Mouse (Mus musculus) lung, embryonic 14.5 days (tissue): ENCODE measurements at regions not wholly inside any gene's neighbourhood (a gene's known extent, or its start where the extent isn't known, plus 50 kb on each side); places are given as distances from the start of the nearest gene placed in this dataset.

Experiments
- ATAC-seq: fragments of 200-750 bp; cut with Nextera tagmentation; 2 replicates; pipeline ENCODE4 v1.8.0; 2017; ENCODE audit warnings: mild to moderate bottlenecking, moderate TSS enrichment, moderate library complexity; ENCODE audit not compliant: insufficient read depth
- DNase-seq: peaks from one replicate; pipeline ENCODE4 v3.0.0-alpha.2; 2015
- H3K27ac ChIP-seq: fragments of 300-500 bp; sonication (generic); 2 replicates; pipeline ENCODE4 v1.5.1; 2014; ENCODE audit warnings: low read depth, mild to moderate bottlenecking, moderate library complexity
- H3K27me3 ChIP-seq: fragments of 300-500 bp; sonication (generic); 2 replicates; pipeline ENCODE4 v1.6.1; 2014; ENCODE audit warnings: low read length, control low read depth; ENCODE audit not compliant: insufficient read depth
- H3K36me3 ChIP-seq: fragments of 300-500 bp; sonication (generic); 2 replicates; pipeline ENCODE4 v1.6.1; 2014; ENCODE audit warnings: control low read depth; ENCODE audit not compliant: insufficient read depth
- H3K4me1 ChIP-seq: fragments of 300-500 bp; sonication (generic); 2 replicates; pipeline ENCODE4 v1.6.1; 2014; ENCODE audit warnings: antibody characterized with exemption, control low read depth; ENCODE audit not compliant: insufficient read depth
- H3K4me2 ChIP-seq: fragments of 300-500 bp; sonication (generic); 2 replicates; pipeline ENCODE4 v1.6.1; 2014; ENCODE audit warnings: mild to moderate bottlenecking
- H3K4me3 ChIP-seq: fragments of 300-500 bp; sonication (generic); 2 replicates; pipeline ENCODE4 v1.5.1; 2014; ENCODE audit warnings: low read depth, low read length
- H3K9ac ChIP-seq: fragments of 300-500 bp; sonication (generic); 2 replicates; pipeline ENCODE4 v1.6.1; 2014
- H3K9me3 ChIP-seq: fragments of 300-500 bp; sonication (generic); 2 replicates; pipeline ENCODE4 v1.6.1; 2016; ENCODE audit warnings: low read depth, low read length, control low read depth
- CTCF ChIP-seq: IDR thresholded peaks from 2 replicates; pipeline ENCODE4 v1.5.1; 2016; ENCODE audit warnings: antibody characterized with exemption, low read depth
- WGBS: fragments of 180-500 bp; shearing (Covaris S2); extraction: QIAGEN DNeasy Blood & Tissue Kit; methylation state at CpG from one replicate; pipeline ENCODE4 v1.1.7; 2014; 5-methylcytosine and 5-hydroxymethylcytosine counted together

DNA sequence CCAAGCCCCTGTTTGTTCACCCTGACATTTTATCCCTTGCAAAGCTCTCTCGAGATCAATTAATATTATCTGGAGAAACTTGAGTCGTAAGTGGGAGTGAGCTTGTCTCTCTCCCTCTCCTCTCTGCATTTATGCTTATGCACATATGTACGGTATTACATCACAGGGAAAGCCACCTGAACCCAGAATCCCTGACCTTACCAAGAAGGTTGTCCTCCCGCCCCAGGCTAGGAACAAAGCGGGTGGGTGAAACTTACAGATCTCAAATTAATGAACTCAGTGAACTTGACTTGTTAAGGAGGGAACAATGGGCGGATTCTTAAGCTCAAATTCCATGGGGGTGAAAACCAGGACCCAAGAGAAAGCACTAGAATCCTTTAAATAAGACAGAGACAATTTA lies 122.8 kb upstream of the Cxcr4 start:
- WGBS = 49% methylated on average over 6 of the region's 6 CpGs
- H3K4me1 ChIP-seq = 0 out of 2 replicates have a peak, but pooled peaks cover 3% of the 10 kb centered on the region
- H3K27ac ChIP-seq = no peak overlapping the region
- DNase-seq (no peak), ATAC-seq (no peak)
- H3K9me3 ChIP-seq = no peaks in the 10 kb centered on the region
- no peak overlapping the region for H3K9ac ChIP-seq
- no peak for TF ChIP-seq CTCF
- no peak overlapping the region for H3K4me2 ChIP-seq
- no peaks in the 10 kb centered on the region for H3K36me3 ChIP-seq
- no peaks in the 10 kb centered on the region for H3K27me3 ChIP-seq
- no peak overlapping the region for H3K4me3 ChIP-seq

DNA sequence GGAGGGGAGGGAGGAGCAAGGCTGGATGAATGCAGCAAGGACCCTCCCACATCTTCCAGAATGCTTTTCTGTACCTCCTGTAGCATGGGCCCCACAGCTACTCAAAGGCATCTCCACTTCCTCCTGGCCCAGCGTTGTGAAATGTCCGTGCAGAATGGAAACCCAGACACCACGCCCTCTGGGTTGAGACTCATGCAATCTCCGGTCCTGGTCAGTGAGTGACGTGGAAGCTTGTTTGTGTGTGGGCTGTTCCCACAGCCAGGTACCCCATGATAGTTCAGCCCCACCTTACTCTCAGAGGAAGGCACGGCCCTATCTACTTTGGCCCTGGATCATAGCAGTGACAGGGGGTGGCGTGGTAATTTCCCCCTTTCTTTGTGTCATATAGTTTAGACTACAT lies 120.8 kb upstream of the Cxcr4 start:
- Histone ChIP-seq H3K27ac (peak overlapping the region; percentile 58; the same call in 1 of the 2 replicates), H3K4me3 (no peak overlapping the region), H3K9ac (no peak overlapping the region), H3K4me2 (no peak overlapping the region), H3K36me3 (no peaks in the 10 kb centered on the region), H3K9me3 (no peaks in the 10 kb centered on the region), H3K4me1 (0 out of 2 replicates have a peak, but pooled peaks cover 3% of the 10 kb centered on the region), H3K27me3 (no peaks in the 10 kb centered on the region)
- no peak for TF ChIP-seq CTCF
- DNase-seq (peak; percentile 59), ATAC-seq (peak; percentile 77)
- WGBS = 54% methylated on average over 7 of the region's 7 CpGs

DNA sequence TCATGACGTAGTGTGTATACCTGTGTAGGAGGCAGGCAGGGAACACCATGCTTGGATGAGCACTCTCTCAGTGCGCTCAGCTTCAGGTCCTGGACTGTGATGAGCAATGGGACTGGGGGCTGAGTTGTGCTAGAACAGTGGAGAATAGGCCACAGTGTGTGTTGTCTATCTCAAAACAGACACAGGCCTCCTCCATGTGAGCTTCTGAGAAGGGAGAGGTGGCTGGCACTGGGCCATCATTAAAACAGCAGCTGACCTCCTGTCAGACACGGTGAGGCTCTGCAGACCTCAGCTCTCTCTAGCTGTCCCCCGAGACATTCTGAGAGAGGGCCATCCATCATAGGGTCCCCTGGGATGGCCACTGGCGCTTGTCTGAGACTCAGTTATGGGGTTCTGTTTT lies 119.0 kb upstream of the Cxcr4 start:
- no peak for TF ChIP-seq CTCF
- DNase-seq (no peak), ATAC-seq (no peak)
- 0 out of 2 replicates have a peak, but pooled peaks cover 3% of the 10 kb centered on the region for H3K4me1 ChIP-seq
- no peak overlapping the region for H3K4me3 ChIP-seq
- no peaks in the 10 kb centered on the region for H3K36me3 ChIP-seq
- H3K9me3 ChIP-seq = no peaks in the 10 kb centered on the region
- no peaks in the 10 kb centered on the region for H3K27me3 ChIP-seq
- no peak overlapping the region for H3K4me2 ChIP-seq
- 59% methylated on average over 5 of the region's 5 CpGs for WGBS
- H3K9ac ChIP-seq = no peak overlapping the region
- H3K27ac ChIP-seq = no peak overlapping the region

DNA sequence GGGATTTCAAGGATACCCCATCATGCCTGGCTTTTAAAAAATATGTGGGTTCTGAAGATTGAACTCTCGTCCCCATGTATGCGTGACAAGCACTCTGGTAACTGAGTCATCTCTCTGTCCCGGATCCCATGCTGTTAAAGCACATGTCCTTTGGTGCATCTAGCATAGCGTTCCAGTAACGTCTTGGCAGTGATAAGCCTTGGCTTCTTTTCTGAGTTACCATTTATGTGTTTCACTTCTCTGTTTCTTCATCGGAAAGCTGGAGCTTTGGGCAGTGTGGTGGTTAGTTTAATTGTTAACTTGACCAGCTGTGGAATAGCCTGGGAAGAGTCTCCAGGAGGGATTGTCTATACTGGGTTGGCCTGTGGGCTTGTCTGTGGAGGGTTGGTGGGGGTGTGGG lies 115.7 kb upstream of the Cxcr4 start:
- ATAC-seq (no peak), DNase-seq (no peak)
- no peaks in the 10 kb centered on the region for H3K36me3 ChIP-seq
- 0 out of 2 replicates have a peak, but pooled peaks cover 3% of the 10 kb centered on the region for H3K4me1 ChIP-seq
- H3K27ac ChIP-seq = no peak overlapping the region
- no peaks in the 10 kb centered on the region for H3K27me3 ChIP-seq
- TF ChIP-seq CTCF = no peak
- H3K4me2 ChIP-seq = no peak overlapping the region
- no peak overlapping the region for H3K9ac ChIP-seq
- no peaks in the 10 kb centered on the region for H3K9me3 ChIP-seq
- WGBS = 91% methylated on average over 6 of the region's 6 CpGs
- H3K4me3 ChIP-seq = no peak overlapping the region

DNA sequence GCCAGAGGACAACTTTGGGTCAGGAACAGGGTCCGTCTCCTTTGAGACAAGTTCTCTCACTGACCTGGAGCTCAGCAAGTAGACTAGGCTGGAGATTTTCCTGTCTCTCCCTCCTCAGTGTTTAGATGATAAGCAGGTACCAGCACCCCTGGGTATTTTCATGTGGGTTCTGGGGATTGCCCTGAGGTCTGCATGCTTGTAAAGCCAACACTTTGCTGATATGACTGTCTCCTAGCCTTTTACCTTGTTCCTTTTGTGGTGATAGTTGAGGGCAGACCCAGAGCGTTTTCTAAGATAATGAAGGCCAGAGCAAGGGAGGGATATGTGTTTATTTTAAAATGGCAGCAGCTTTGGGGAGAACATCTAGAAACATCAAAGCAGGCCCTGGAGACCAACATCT lies 114.1 kb upstream of the Cxcr4 start:
- no peak overlapping the region for H3K27ac ChIP-seq
- no peak overlapping the region for H3K4me3 ChIP-seq
- H3K27me3 ChIP-seq = no peaks in the 10 kb centered on the region
- no peak overlapping the region for H3K9ac ChIP-seq
- ATAC-seq (no peak), DNase-seq (no peak)
- H3K4me1 ChIP-seq = no peaks in the 10 kb centered on the region
- H3K36me3 ChIP-seq = no peaks in the 10 kb centered on the region
- TF ChIP-seq CTCF = no peak
- H3K9me3 ChIP-seq = no peaks in the 10 kb centered on the region
- 74% methylated on average over 2 of the region's 2 CpGs for WGBS
- H3K4me2 ChIP-seq = no peak overlapping the region

DNA sequence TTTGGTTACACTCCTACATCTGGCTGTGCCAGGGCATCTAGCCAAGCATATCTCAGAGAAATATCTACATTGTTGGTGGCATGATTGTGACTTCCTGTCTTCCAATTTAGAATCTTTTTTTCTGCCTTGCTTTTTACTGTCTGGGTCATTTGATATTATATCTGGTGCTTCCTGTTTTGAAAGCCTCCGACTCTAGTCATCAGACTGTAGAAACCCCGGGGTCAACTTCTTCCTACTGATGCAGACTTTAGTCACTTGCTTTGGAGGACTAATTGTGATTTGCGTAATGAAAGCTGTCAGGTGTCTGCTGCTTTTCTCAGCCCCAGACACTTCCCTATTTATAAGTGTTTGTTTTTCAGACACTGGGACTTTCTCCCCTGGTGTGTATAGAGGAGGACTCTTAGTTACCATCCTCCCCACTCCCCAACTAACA lies 113.0 kb upstream of the Cxcr4 start:
- Histone ChIP-seq H3K36me3 (no peaks in the 10 kb centered on the region), H3K4me3 (no peak overlapping the region), H3K27me3 (no peaks in the 10 kb centered on the region), H3K9ac (no peak overlapping the region), H3K9me3 (no peaks in the 10 kb centered on the region), H3K4me2 (no peak overlapping the region), H3K4me1 (no peaks in the 10 kb centered on the region), H3K27ac (peak overlapping the region; percentile 54; the same call in 1 of the 2 replicates)
- no peak for TF ChIP-seq CTCF
- ATAC-seq (peak; percentile 59), DNase-seq (peak; percentile 58)
- WGBS = 31% methylated on average over 3 of the region's 3 CpGs

DNA sequence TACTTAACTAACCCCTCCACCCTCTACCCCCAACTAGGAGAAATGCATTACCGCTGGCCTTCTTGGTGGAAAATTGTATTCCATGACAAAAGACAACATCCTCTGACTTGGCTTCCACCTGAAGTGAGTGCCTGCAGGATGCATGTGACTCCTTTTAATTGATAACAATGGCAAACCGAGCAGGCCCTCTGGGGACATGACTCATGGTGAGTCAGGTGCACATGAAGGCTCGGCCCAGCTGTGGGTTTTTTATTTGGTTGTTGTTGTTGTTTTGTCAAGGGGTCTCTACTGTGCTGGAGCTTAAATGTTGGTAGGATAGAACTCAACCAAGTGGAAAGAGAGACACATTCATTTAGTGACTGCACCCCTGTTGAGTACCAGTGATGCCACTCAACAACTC lies 109.2 kb upstream of the Cxcr4 start:
- Histone ChIP-seq H3K4me2 (no peak overlapping the region), H3K27me3 (no peaks in the 10 kb centered on the region), H3K27ac (no peak overlapping the region), H3K4me1 (no peaks in the 10 kb centered on the region), H3K9me3 (no peaks in the 10 kb centered on the region), H3K4me3 (no peak overlapping the region), H3K36me3 (no peaks in the 10 kb centered on the region), H3K9ac (no peak overlapping the region)
- TF ChIP-seq CTCF = no peak
- ATAC-seq (no peak), DNase-seq (no peak)
- WGBS = 70% methylated on average over 3 of the region's 3 CpGs

DNA sequence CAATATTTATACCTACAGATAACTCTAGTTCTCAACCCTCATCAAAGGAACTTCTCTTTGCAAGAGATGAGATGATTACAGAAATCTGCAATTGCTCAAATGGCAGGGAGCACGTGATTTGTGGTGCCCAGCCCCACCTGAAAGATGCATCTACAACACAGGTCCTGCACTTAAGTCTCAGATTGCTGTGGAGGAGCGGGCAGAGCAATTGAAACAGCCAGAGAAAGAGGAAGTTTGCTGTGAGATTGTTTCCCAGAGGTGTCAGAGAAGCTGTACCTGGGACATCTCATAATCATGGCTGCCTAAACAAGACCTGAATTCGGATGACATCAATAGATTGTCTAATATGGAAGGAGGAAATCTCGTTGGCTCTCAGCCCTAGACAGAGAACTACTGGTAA lies 105.9 kb upstream of the Cxcr4 start:
- H3K9me3 ChIP-seq = no peaks in the 10 kb centered on the region
- H3K27ac ChIP-seq = no peak overlapping the region
- no peaks in the 10 kb centered on the region for H3K27me3 ChIP-seq
- no peak for DNase-seq
- H3K36me3 ChIP-seq = no peaks in the 10 kb centered on the region
- no peak overlapping the region for H3K4me2 ChIP-seq
- ATAC-seq = no peak
- no peak for TF ChIP-seq CTCF
- no peaks in the 10 kb centered on the region for H3K4me1 ChIP-seq
- 84% methylated on average over 4 of the region's 4 CpGs for WGBS
- no peak overlapping the region for H3K9ac ChIP-seq
- H3K4me3 ChIP-seq = no peak overlapping the region
